14 mouse cellular contexts compared by ENCODE assay signal in genomic region chr17:34247047-34247446, GRCm38 (mm10). TPM values are rescaled to one million over a fixed set of nuclear protein-coding genes. Genes with fewer than 3 reads are reported as not detected.
A peak's percentile ranks its signal among the peaks of the same experiment; 100 is the strongest.
DNase-seq lines count a peak whose midpoint lies in the region; ATAC-seq and TF ChIP-seq lines count a peak whose summit lies in the region.
"Had no signal": no experiment of that assay in that cellular context is flagged by ENCODE, and none has a peak within 500 bp of the region (broad histone marks: within the 10 kb centered on the region; RNA-seq: fewer than 3 reads in every experiment).

No protein-coding gene starts in this region.

- ATAC-seq in hindbrain, postnatal 0 days: no peak
- ATAC-seq in hindbrain, embryonic 16.5 days: no peak
- ATAC-seq in midbrain, postnatal 0 days (ENCODE audit: low FRiP score): no peak
- ATAC-seq in midbrain, embryonic 16.5 days: no peak
- ATAC-seq in hindbrain, embryonic 13.5 days (ENCODE audit: low FRiP score): no peak
- ATAC-seq: liver, embryonic 12.5 days had no signal

- peak; percentile 42 for DNase-seq in hindbrain, postnatal 0 days (ENCODE audit: low spot score)
- peak; percentile 45 for DNase-seq in midbrain, postnatal 0 days (ENCODE audit: low spot score)
- DNase-seq in brain, embryonic 14.5 days (ENCODE audit: low read depth): peak; percentile 7
- no peak for DNase-seq in urinary bladder, postnatal 36 days (ENCODE audit: low spot score in 2 of 2)
- DNase-seq: cerebellum, adult 18-20 months; heart, adult 18-20 months; left cerebral cortex, postnatal 4 days; lung, postnatal 14 days had no signal

- no peaks in the 10 kb centered on the region for H3K4me1 ChIP-seq in hindbrain, postnatal 0 days (ENCODE audit: insufficient read depth, low read length)
- no peaks in the 10 kb centered on the region for H3K4me1 ChIP-seq in hindbrain, embryonic 16.5 days (ENCODE audit: control insufficient read depth, insufficient read depth, low read depth, low read length)
- no peaks in the 10 kb centered on the region for H3K4me1 ChIP-seq in midbrain, postnatal 0 days (ENCODE audit: insufficient read depth, low read length)
- H3K4me1 ChIP-seq in midbrain, embryonic 16.5 days (ENCODE audit: control insufficient read depth, insufficient read depth, low read length): no peaks in the 10 kb centered on the region
- H3K4me1 ChIP-seq in hindbrain, embryonic 13.5 days (replicated peaks): no peaks in the 10 kb centered on the region
- H3K4me1 ChIP-seq: forebrain, embryonic 12.5 days; liver, embryonic 12.5 days had no signal

- no peaks in the 10 kb centered on the region for H3K9me3 ChIP-seq in hindbrain, postnatal 0 days (ENCODE audit: low read length)
- H3K9me3 ChIP-seq in hindbrain, embryonic 16.5 days (ENCODE audit: control insufficient read depth, low read length): no peaks in the 10 kb centered on the region; the same call in 1 of the 2 replicates
- peaks cover under 1% of the 10 kb centered on the region; the same call in 1 of the 2 replicates for H3K9me3 ChIP-seq in midbrain, postnatal 0 days (ENCODE audit: low read length)
- no peaks in the 10 kb centered on the region for H3K9me3 ChIP-seq in midbrain, embryonic 16.5 days (replicated peaks; ENCODE audit: control insufficient read depth, low read length, poor library complexity, severe bottlenecking)
- 0 out of 2 replicates have a peak, but pooled peaks cover under 1% of the 10 kb centered on the region for H3K9me3 ChIP-seq in hindbrain, embryonic 13.5 days
- H3K9me3 ChIP-seq: forebrain, embryonic 12.5 days; liver, embryonic 12.5 days; midbrain, embryonic 10.5 days had no signal

- H3K4me2 ChIP-seq in hindbrain, postnatal 0 days (ENCODE audit: low read depth, low read length): no peak overlapping the region
- H3K4me2 ChIP-seq in hindbrain, embryonic 16.5 days (ENCODE audit: low read length): no peak overlapping the region
- H3K4me2 ChIP-seq in midbrain, postnatal 0 days (ENCODE audit: low read depth, low read length, poor library complexity, severe bottlenecking): no peak overlapping the region
- no peak overlapping the region for H3K4me2 ChIP-seq in midbrain, embryonic 16.5 days (ENCODE audit: low read length)
- H3K4me2 ChIP-seq in hindbrain, embryonic 13.5 days: no peak overlapping the region
- H3K4me2 ChIP-seq: forebrain, embryonic 12.5 days; liver, embryonic 12.5 days had no signal

- 86% methylated on average over 3 of the region's 3 CpGs for WGBS in hindbrain, postnatal 0 days
- WGBS in hindbrain, embryonic 16.5 days: 91% methylated on average over 3 of the region's 3 CpGs
- WGBS in midbrain, postnatal 0 days: 86% methylated on average over 3 of the region's 3 CpGs
- WGBS in midbrain, embryonic 16.5 days: 84% methylated on average over 3 of the region's 3 CpGs
- WGBS in hindbrain, embryonic 13.5 days: 83% methylated on average over 3 of the region's 3 CpGs

- no peak overlapping the region for H3K4me3 ChIP-seq in hindbrain, postnatal 0 days (ENCODE audit: low read length)
- no peak overlapping the region for H3K4me3 ChIP-seq in hindbrain, embryonic 16.5 days (ENCODE audit: low read length)
- no peak overlapping the region for H3K4me3 ChIP-seq in midbrain, postnatal 0 days (ENCODE audit: low read depth, low read length)
- H3K4me3 ChIP-seq in midbrain, embryonic 16.5 days (ENCODE audit: low read depth, low read length): no peak overlapping the region
- no peak overlapping the region for H3K4me3 ChIP-seq in hindbrain, embryonic 13.5 days
- H3K4me3 ChIP-seq: forebrain, embryonic 12.5 days; liver, embryonic 12.5 days; midbrain, embryonic 10.5 days had no signal

- no peaks in the 10 kb centered on the region for H3K27me3 ChIP-seq in hindbrain, postnatal 0 days (ENCODE audit: insufficient read depth, low read length)
- H3K27me3 ChIP-seq in hindbrain, embryonic 16.5 days (replicated peaks; ENCODE audit: control insufficient read depth, insufficient read depth, low read length): no peaks in the 10 kb centered on the region
- no peaks in the 10 kb centered on the region for H3K27me3 ChIP-seq in midbrain, postnatal 0 days (ENCODE audit: insufficient read depth, low read length)
- no peaks in the 10 kb centered on the region for H3K27me3 ChIP-seq in midbrain, embryonic 16.5 days (ENCODE audit: control insufficient read depth, insufficient read depth, low read depth, low read length)
- peaks cover 9% of the 10 kb centered on the region; the same call in 1 of the 2 replicates for H3K27me3 ChIP-seq in hindbrain, embryonic 13.5 days

- peak; percentile 62 for TF ChIP-seq CTCF in hindbrain, postnatal 0 days (IDR thresholded peaks at IDR 0.05; ENCODE audit: low read depth)
- peak; percentile 70 for TF ChIP-seq CTCF in midbrain, postnatal 0 days (IDR thresholded peaks at IDR 0.05)
- peak; percentile 20; the same call in 1 of the 2 replicates for TF ChIP-seq CTCF in brain, embryonic 14.5 days (IDR thresholded peaks at IDR 0.05; ENCODE audit: borderline replicate concordance, extremely low read depth, insufficient read depth, insufficient read length)

- no peaks in the 10 kb centered on the region for H3K36me3 ChIP-seq in hindbrain, postnatal 0 days (ENCODE audit: insufficient read depth, low read length)
- no peaks in the 10 kb centered on the region for H3K36me3 ChIP-seq in hindbrain, embryonic 16.5 days (ENCODE audit: control insufficient read depth, insufficient read depth, low read length)
- no peaks in the 10 kb centered on the region for H3K36me3 ChIP-seq in midbrain, postnatal 0 days (ENCODE audit: insufficient read depth, low read length)
- H3K36me3 ChIP-seq in midbrain, embryonic 16.5 days (ENCODE audit: control insufficient read depth, insufficient read depth, low read length): no peaks in the 10 kb centered on the region
- H3K36me3 ChIP-seq in hindbrain, embryonic 13.5 days: no peaks in the 10 kb centered on the region
- H3K36me3 ChIP-seq: forebrain, embryonic 12.5 days; liver, embryonic 12.5 days; midbrain, embryonic 10.5 days had no signal

- H3K9ac ChIP-seq in hindbrain, postnatal 0 days (replicated peaks; ENCODE audit: low read length): no peak overlapping the region
- no peak overlapping the region for H3K9ac ChIP-seq in hindbrain, embryonic 16.5 days (ENCODE audit: low read depth, low read length)
- H3K9ac ChIP-seq in midbrain, postnatal 0 days (replicated peaks; ENCODE audit: low read length, poor library complexity, severe bottlenecking): no peak overlapping the region
- H3K9ac ChIP-seq in midbrain, embryonic 16.5 days (ENCODE audit: low read depth, low read length): no peak overlapping the region
- no peak overlapping the region for H3K9ac ChIP-seq in hindbrain, embryonic 13.5 days
- H3K9ac ChIP-seq: forebrain, embryonic 12.5 days; liver, embryonic 12.5 days had no signal

- no peak overlapping the region for H3K27ac ChIP-seq in hindbrain, postnatal 0 days
- no peak overlapping the region for H3K27ac ChIP-seq in hindbrain, embryonic 16.5 days (ENCODE audit: low read depth, low read length)
- no peak overlapping the region for H3K27ac ChIP-seq in midbrain, postnatal 0 days (ENCODE audit: low read depth, low read length)
- no peak overlapping the region for H3K27ac ChIP-seq in midbrain, embryonic 16.5 days (ENCODE audit: low read length)
- no peak overlapping the region for H3K27ac ChIP-seq in hindbrain, embryonic 13.5 days
- H3K27ac ChIP-seq: forebrain, embryonic 12.5 days; liver, embryonic 12.5 days; midbrain, embryonic 10.5 days had no signal

- TF ChIP-seq POLR2A in brain, embryonic 14.5 days (IDR thresholded peaks at IDR 0.05; ENCODE audit: borderline replicate concordance, extremely low read depth, insufficient read depth, insufficient read length, poor library complexity, severe bottlenecking): no peak

RNA-seq across cellular contexts. Expression of gene H2-Ob, which starts 8.3 kb away (rescaled TPM):
- total RNA-seq in hindbrain, postnatal 0 days (2014; rRNA removed): 0.14 and 0.42 TPM in 2 replicates
- 0.13 and 0.35 TPM in 2 replicates for polyA plus RNA-seq in hindbrain, postnatal 0 days (2015; fragmentation: Nextera tagmentation; extraction: Ambion mirVana)
- polyA plus RNA-seq in hindbrain, embryonic 16.5 days (2015; fragmentation: Nextera tagmentation; extraction: Ambion mirVana): 0.16 and 0.33 TPM in 2 replicates
- total RNA-seq in midbrain, postnatal 0 days (2014; rRNA removed): 1.1 and 1.2 TPM in 2 replicates
- polyA plus RNA-seq in midbrain, postnatal 0 days (2015; fragmentation: Nextera tagmentation; extraction: Ambion mirVana): 0.31 and 0.55 TPM in 2 replicates
- 0.40 TPM in 1 of 2 replicates, not detected in the other for polyA plus RNA-seq in midbrain, embryonic 16.5 days (2015; fragmentation: Nextera tagmentation; extraction: Ambion mirVana)
- 0.04 and 0.11 TPM in 2 replicates for polyA plus RNA-seq in brain, embryonic 14.5 days (2012; rRNA removed)
- 0.06 TPM in 1 of 2 replicates, not detected in the other for polyA plus RNA-seq in hindbrain, embryonic 13.5 days (2015; fragmentation: Nextera tagmentation; extraction: Ambion mirVana)
- total RNA-seq: left cerebral cortex, postnatal 4 days had no signal
- polyA plus RNA-seq: forebrain, embryonic 12.5 days; midbrain, embryonic 10.5 days had no signal

RNA-seq across cellular contexts. Expression of gene H2-Ab1, which starts 10.4 kb away (rescaled TPM):
- 1.1 and 3.5 TPM in 2 replicates for total RNA-seq in hindbrain, postnatal 0 days (2014; rRNA removed)
- 2.9 and 3.1 TPM in 2 replicates for polyA plus RNA-seq in hindbrain, postnatal 0 days (2015; fragmentation: Nextera tagmentation; extraction: Ambion mirVana)
- 1.7 and 2.3 TPM in 2 replicates for polyA plus RNA-seq in hindbrain, embryonic 16.5 days (2015; fragmentation: Nextera tagmentation; extraction: Ambion mirVana)
- total RNA-seq in midbrain, postnatal 0 days (2014; rRNA removed): 0.57 and 1.4 TPM in 2 replicates
- 1.5 and 2.7 TPM in 2 replicates for polyA plus RNA-seq in midbrain, postnatal 0 days (2015; fragmentation: Nextera tagmentation; extraction: Ambion mirVana)
- 1.1 TPM in 2 replicates for polyA plus RNA-seq in midbrain, embryonic 16.5 days (2015; fragmentation: Nextera tagmentation; extraction: Ambion mirVana)
- polyA plus RNA-seq in brain, embryonic 14.5 days (2012; rRNA removed): 1.4 and 1.7 TPM in 2 replicates
- 1.2 and 1.9 TPM in 2 replicates for polyA plus RNA-seq in hindbrain, embryonic 13.5 days (2015; fragmentation: Nextera tagmentation; extraction: Ambion mirVana)

RNA-seq across cellular contexts. Expression of gene H2-Aa, which starts 40.6 kb away (rescaled TPM):
- total RNA-seq in hindbrain, postnatal 0 days (2014; rRNA removed): 1.0 and 1.3 TPM in 2 replicates
- polyA plus RNA-seq in hindbrain, postnatal 0 days (2015; fragmentation: Nextera tagmentation; extraction: Ambion mirVana): 0.95 and 1.4 TPM in 2 replicates
- 0.59 and 0.80 TPM in 2 replicates for polyA plus RNA-seq in hindbrain, embryonic 16.5 days (2015; fragmentation: Nextera tagmentation; extraction: Ambion mirVana)
- total RNA-seq in midbrain, postnatal 0 days (2014; rRNA removed): 0.66 TPM in 1 of 2 replicates, not detected in the other
- polyA plus RNA-seq in midbrain, postnatal 0 days (2015; fragmentation: Nextera tagmentation; extraction: Ambion mirVana): 0.29 and 0.81 TPM in 2 replicates
- 0.44 TPM in 1 of 2 replicates, not detected in the other for polyA plus RNA-seq in midbrain, embryonic 16.5 days (2015; fragmentation: Nextera tagmentation; extraction: Ambion mirVana)
- polyA plus RNA-seq in brain, embryonic 14.5 days (2012; rRNA removed): 0.50 and 0.51 TPM in 2 replicates
- polyA plus RNA-seq in hindbrain, embryonic 13.5 days (2015; fragmentation: Nextera tagmentation; extraction: Ambion mirVana): 0.30 and 0.35 TPM in 2 replicates
- polyA plus RNA-seq: forebrain, embryonic 12.5 days; midbrain, embryonic 10.5 days had no signal

RNA-seq across cellular contexts. Expression of gene Tap2, which starts 43.7 kb away (rescaled TPM):
- 0.89 and 1.8 TPM in 2 replicates for total RNA-seq in hindbrain, postnatal 0 days (2014; rRNA removed)
- polyA plus RNA-seq in hindbrain, postnatal 0 days (2015; fragmentation: Nextera tagmentation; extraction: Ambion mirVana): 3.8 and 6.5 TPM in 2 replicates
- 2.9 and 3.2 TPM in 2 replicates for polyA plus RNA-seq in hindbrain, embryonic 16.5 days (2015; fragmentation: Nextera tagmentation; extraction: Ambion mirVana)
- total RNA-seq in midbrain, postnatal 0 days (2014; rRNA removed): 1.8 and 2.0 TPM in 2 replicates
- 2.9 and 4.2 TPM in 2 replicates for polyA plus RNA-seq in midbrain, postnatal 0 days (2015; fragmentation: Nextera tagmentation; extraction: Ambion mirVana)
- polyA plus RNA-seq in midbrain, embryonic 16.5 days (2015; fragmentation: Nextera tagmentation; extraction: Ambion mirVana): 1.5 and 2.3 TPM in 2 replicates
- 0.93 and 1.1 TPM in 2 replicates for polyA plus RNA-seq in brain, embryonic 14.5 days (2012; rRNA removed)
- 2.1 and 2.2 TPM in 2 replicates for polyA plus RNA-seq in hindbrain, embryonic 13.5 days (2015; fragmentation: Nextera tagmentation; extraction: Ambion mirVana)

RNA-seq across cellular contexts. Expression of gene Psmb8, which starts 49.5 kb away (rescaled TPM):
- total RNA-seq in hindbrain, postnatal 0 days (2014; rRNA removed): 2.8 and 5.0 TPM in 2 replicates
- polyA plus RNA-seq in hindbrain, postnatal 0 days (2015; fragmentation: Nextera tagmentation; extraction: Ambion mirVana): 6.5 and 6.9 TPM in 2 replicates
- 3.0 and 4.1 TPM in 2 replicates for polyA plus RNA-seq in hindbrain, embryonic 16.5 days (2015; fragmentation: Nextera tagmentation; extraction: Ambion mirVana)
- total RNA-seq in midbrain, postnatal 0 days (2014; rRNA removed): 1.7 and 2.8 TPM in 2 replicates
- polyA plus RNA-seq in midbrain, postnatal 0 days (2015; fragmentation: Nextera tagmentation; extraction: Ambion mirVana): 4.2 and 5.3 TPM in 2 replicates
- polyA plus RNA-seq in midbrain, embryonic 16.5 days (2015; fragmentation: Nextera tagmentation; extraction: Ambion mirVana): 2.2 and 2.8 TPM in 2 replicates
- 2.0 and 2.4 TPM in 2 replicates for polyA plus RNA-seq in brain, embryonic 14.5 days (2012; rRNA removed)
- polyA plus RNA-seq in hindbrain, embryonic 13.5 days (2015; fragmentation: Nextera tagmentation; extraction: Ambion mirVana): 2.7 and 3.7 TPM in 2 replicates

Comparison
In these comparisons a context has a peak if more than half of its experiments do, and no peak if none do; other contexts are left out.
1. DNase-seq: peak in hindbrain, postnatal 0 days (single experiment), midbrain, postnatal 0 days (single experiment) and brain, embryonic 14.5 days (single experiment); none in urinary bladder, postnatal 36 days (0 of 2).
2. CTCF ChIP-seq: peak in every context shown above with its lines; median percentile 70 in midbrain, postnatal 0 days; 62 in hindbrain, postnatal 0 days; 20 in brain, embryonic 14.5 days.